Mouse (Mus musculus) hindbrain, embryonic 13.5 days (tissue): ENCODE data around the gene Hoxb6. TPM values are rescaled to one million over a fixed set of nuclear protein-coding genes. Genes with fewer than 3 reads are reported as not detected.

Experiments used
- ATAC-seq: fragments of 200-750 bp; cut with Nextera tagmentation; 2 replicates; pipeline ENCODE4 v1.8.0; 2017; ENCODE audit warnings: moderate TSS enrichment; ENCODE audit not compliant: low FRiP score
- H3K27ac ChIP-seq: fragments of 300-500 bp; sonication (generic); 2 replicates; pipeline ENCODE4 v1.5.1; 2015; ENCODE audit warnings: inconsistent platforms, mild to moderate bottlenecking, moderate library complexity
- H3K27me3 ChIP-seq: fragments of 300-500 bp; sonication (generic); 2 replicates; pipeline ENCODE4 v1.6.1; 2015; ENCODE audit warnings: mild to moderate bottlenecking, inconsistent platforms
- H3K36me3 ChIP-seq: fragments of 300-500 bp; sonication (generic); 2 replicates; pipeline ENCODE4 v1.6.1; 2015; ENCODE audit warnings: mild to moderate bottlenecking, inconsistent platforms
- H3K4me1 ChIP-seq: fragments of 300-500 bp; sonication (generic); replicated peaks from 2 replicates; pipeline ENCODE4 v1.6.1; 2015; ENCODE audit warnings: inconsistent platforms
- H3K4me2 ChIP-seq: fragments of 300-500 bp; sonication (generic); 2 replicates; pipeline ENCODE4 v1.6.1; 2015; ENCODE audit warnings: inconsistent platforms, mild to moderate bottlenecking, moderate library complexity
- H3K4me3 ChIP-seq: fragments of 300-500 bp; sonication (generic); 2 replicates; pipeline ENCODE4 v1.5.1; 2015; ENCODE audit warnings: mild to moderate bottlenecking, inconsistent platforms
- H3K9ac ChIP-seq: fragments of 300-500 bp; sonication (generic); 2 replicates; pipeline ENCODE4 v1.6.1; 2015; ENCODE audit warnings: mild to moderate bottlenecking, inconsistent platforms
- H3K9me3 ChIP-seq: fragments of 300-500 bp; sonication (generic); 2 replicates; pipeline ENCODE4 v1.6.1; 2016; ENCODE audit warnings: inconsistent platforms
- WGBS: fragments of 180-500 bp; shearing (Covaris S2); methylation state at CpG from one replicate; pipeline ENCODE4 v1.1.7; 2015; 5-methylcytosine and 5-hydroxymethylcytosine counted together
- polyA plus RNA-seq: library from polyadenylated mRNA; unstranded; fragments of >200 nt; fragmentation: Nextera tagmentation; extraction: Ambion mirVana; gene quantifications from 2 replicates; pipeline ENCODE4 v1.2.1, GENCODE M21; 2015

The Hoxb6 gene
- polyA plus RNA-seq, 1 experiment from 2014 or later = 132 TPM

DNA sequence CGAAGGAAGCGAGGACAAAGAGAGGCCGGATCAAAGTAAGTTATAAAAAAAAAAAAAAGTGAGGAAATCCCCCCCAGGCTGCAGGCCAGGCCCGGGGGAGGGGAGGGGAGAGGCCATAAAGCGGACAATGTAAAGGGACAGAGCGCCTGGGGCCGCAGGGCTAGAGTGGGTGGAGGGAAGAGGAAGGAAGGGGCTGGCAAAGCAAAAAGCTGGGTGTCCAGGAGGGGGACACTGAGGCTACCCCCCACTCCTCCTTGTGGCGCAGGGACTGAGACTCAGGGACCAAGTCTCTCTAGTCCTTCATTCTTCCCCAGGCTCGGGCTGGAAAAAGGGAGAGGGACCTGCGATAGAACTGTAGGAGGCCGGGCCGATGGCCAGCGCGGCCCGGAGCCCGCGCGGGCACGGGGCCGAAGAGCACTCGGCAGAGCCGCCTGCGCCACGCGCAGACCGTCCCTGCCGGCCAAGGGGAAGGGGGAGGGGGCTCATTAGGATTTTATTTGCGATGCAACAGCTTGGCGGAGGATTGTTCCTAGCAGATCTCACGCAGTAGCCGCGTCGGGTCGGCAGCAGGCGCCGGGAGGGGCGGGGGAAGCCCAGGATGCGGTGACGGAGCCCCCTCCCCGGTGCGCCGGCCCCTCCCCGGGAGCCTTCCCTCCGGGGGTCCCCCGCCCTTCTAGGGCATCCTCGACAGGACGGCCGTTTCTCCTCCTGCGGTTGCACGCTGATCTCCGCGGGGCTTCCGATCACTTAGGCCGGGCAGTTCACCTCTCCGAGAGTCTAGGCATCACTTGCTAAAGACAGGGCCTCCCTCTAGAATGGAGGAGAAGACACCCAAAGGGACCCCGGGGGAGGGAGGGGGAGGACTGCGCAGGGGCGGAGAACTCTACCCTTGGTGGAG lies 20.0 kb upstream of the Hoxb6 start:
- no peaks in the 10 kb centered on the region for H3K9me3 ChIP-seq
- peaks cover 14% of the 10 kb centered on the region for H3K4me1 ChIP-seq
- ATAC-seq = no peak
- H3K4me3 ChIP-seq = peak overlapping the region; percentile 34
- H3K4me2 ChIP-seq = peak overlapping the region; percentile 39
- under 1% methylated on average over 57 of the region's 58 CpGs for WGBS
- H3K9ac ChIP-seq = peak overlapping the region; percentile 61
- H3K36me3 ChIP-seq = no peaks in the 10 kb centered on the region
- H3K27ac ChIP-seq = peak overlapping the region; percentile 73
- peaks cover 98% of the 10 kb centered on the region for H3K27me3 ChIP-seq

GRCm38 (mm10) chr11:96274428-96274827 lies 17.8 kb upstream of the Hoxb6 start:
- WGBS = 3% methylated on average over 10 of the region's 10 CpGs
- ATAC-seq = no peak
- Histone ChIP-seq H3K4me1 (peaks cover 14% of the 10 kb centered on the region), H3K4me3 (peak overlapping the region; percentile 34), H3K36me3 (no peaks in the 10 kb centered on the region), H3K27me3 (peaks cover 98% of the 10 kb centered on the region), H3K9ac (0 out of 2 replicates have a peak overlapping the region, but pooled peaks have one; percentile 61), H3K4me2 (peak overlapping the region; percentile 31), H3K9me3 (no peaks in the 10 kb centered on the region), H3K27ac (peak overlapping the region; percentile 73)

GRCm38 (mm10) chr11:96275896-96276295 lies 16.4 kb upstream of the Hoxb6 start:
- Histone ChIP-seq H3K36me3 (no peaks in the 10 kb centered on the region), H3K27me3 (peaks cover 97% of the 10 kb centered on the region), H3K9ac (no peak overlapping the region), H3K4me1 (peaks cover 12% of the 10 kb centered on the region), H3K27ac (0 out of 2 replicates have a peak overlapping the region, but pooled peaks have one; percentile 20), H3K4me3 (no peak overlapping the region), H3K4me2 (peak overlapping the region; percentile 43; the same call in 1 of the 2 replicates), H3K9me3 (no peaks in the 10 kb centered on the region)
- no peak for ATAC-seq
- WGBS = 3% methylated on average over 4 of the region's 4 CpGs

- Histone ChIP-seq H3K36me3 (no peaks in the 10 kb centered on the region), H3K27ac (peak overlapping the region; percentile 83), H3K9ac (peak overlapping the region; percentile 49; the same call in 1 of the 2 replicates), H3K4me2 (peak overlapping the region; percentile 43), H3K4me3 (peak overlapping the region; percentile 17), H3K9me3 (no peaks in the 10 kb centered on the region), H3K27me3 (peaks cover 97% of the 10 kb centered on the region), H3K4me1 (peaks cover 2% of the 10 kb centered on the region)
- 1% methylated on average over 35 of the region's 35 CpGs for WGBS
- no peak for ATAC-seq
These were observed 14.9 kb upstream of the Hoxb6 start for GRCm38 (mm10) chr11:96277151-96278044.

DNA sequence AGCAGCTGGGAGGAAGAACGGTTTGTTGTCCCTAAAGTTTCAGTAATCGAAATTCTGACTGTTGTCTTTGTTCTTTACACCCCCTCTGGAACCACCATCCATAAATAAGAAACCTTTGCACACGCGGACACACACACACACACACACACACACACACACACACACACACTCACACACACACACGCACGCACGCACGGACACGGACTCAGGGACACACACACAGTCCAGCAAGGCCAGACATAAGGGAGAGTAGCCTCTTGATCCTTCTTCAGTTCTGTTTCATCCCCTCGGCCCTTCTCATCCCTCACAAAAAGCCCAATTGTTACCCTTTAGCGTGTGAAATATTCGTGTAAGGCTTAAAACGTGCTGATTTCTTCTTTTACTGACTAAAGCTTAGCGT lies 14.0 kb upstream of the Hoxb6 start:
- Histone ChIP-seq H3K4me3 (0 out of 2 replicates have a peak overlapping the region, but pooled peaks have one; percentile 5), H3K9ac (no peak overlapping the region), H3K27ac (peak overlapping the region; percentile 83), H3K9me3 (no peaks in the 10 kb centered on the region), H3K4me2 (peak overlapping the region; percentile 43), H3K27me3 (peaks cover 95% of the 10 kb centered on the region), H3K4me1 (no peaks in the 10 kb centered on the region), H3K36me3 (no peaks in the 10 kb centered on the region)
- ATAC-seq = no peak
- WGBS = 19% methylated on average over 14 of the region's 14 CpGs

- WGBS = under 1% methylated on average over 9 of the region's 9 CpGs
- Histone ChIP-seq H3K4me3 (no peak overlapping the region), H3K36me3 (no peaks in the 10 kb centered on the region), H3K27me3 (peaks cover 95% of the 10 kb centered on the region), H3K4me2 (peak overlapping the region; percentile 49), H3K27ac (peak overlapping the region; percentile 83; the same call in 1 of the 2 replicates), H3K4me1 (no peaks in the 10 kb centered on the region), H3K9ac (no peak overlapping the region), H3K9me3 (no peaks in the 10 kb centered on the region)
- ATAC-seq = 0 out of 2 replicates have a peak, but pooled peaks have one; percentile 46
These were observed 13.5 kb upstream of the Hoxb6 start for GRCm38 (mm10) chr11:96278773-96279172.

DNA sequence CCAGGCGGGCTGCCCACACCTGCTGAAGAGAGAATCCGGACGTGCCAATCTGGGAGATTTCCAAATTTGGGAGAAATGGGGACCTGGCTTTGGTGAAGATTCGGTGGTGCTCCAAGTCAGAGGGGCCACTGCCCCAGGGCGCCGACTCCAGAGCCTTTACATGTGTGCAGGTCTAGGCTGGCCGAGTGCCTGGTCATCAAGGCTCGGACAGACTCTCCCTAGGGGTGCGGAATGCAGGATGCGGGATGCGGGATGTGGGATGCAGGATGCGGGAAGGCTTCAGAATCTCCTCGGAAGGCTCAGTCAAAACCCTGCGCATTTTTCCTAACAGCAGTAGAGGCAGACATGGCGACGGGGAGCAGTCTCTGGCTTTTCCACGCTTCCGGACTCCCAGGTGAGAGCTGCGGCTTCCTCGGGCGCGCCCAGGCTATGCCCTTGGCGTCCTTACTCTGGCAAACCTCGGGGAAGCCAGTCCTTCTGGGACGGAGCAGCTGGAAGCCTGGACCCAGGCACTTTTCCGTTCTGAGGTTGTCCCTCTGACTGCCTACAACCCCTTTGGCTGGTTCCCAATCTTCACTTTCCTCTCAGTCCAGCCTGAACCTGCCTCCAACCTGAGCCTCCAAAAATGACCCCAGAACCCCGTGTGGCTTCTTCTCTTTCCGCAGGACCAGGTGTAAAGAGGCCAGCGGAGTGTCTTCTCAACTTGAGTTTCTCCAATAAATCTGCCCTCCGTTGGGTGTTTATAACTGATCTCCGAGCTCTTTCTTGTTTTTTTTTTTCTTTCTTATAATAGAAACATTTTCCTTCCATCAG lies 12.6 kb upstream of the Hoxb6 start:
- Histone ChIP-seq H3K4me3 (peak overlapping the region; percentile 30), H3K4me2 (peak overlapping the region; percentile 49), H3K36me3 (no peaks in the 10 kb centered on the region), H3K9me3 (no peaks in the 10 kb centered on the region), H3K9ac (peak overlapping the region; percentile 71), H3K27me3 (peaks cover 95% of the 10 kb centered on the region), H3K4me1 (no peaks in the 10 kb centered on the region; the same call in 1 of the 2 replicates), H3K27ac (peak overlapping the region; percentile 81)
- 3% methylated on average over 31 of the region's 31 CpGs for WGBS
- 0 out of 2 replicates have a peak, but pooled peaks have one; percentile 50 for ATAC-seq

DNA sequence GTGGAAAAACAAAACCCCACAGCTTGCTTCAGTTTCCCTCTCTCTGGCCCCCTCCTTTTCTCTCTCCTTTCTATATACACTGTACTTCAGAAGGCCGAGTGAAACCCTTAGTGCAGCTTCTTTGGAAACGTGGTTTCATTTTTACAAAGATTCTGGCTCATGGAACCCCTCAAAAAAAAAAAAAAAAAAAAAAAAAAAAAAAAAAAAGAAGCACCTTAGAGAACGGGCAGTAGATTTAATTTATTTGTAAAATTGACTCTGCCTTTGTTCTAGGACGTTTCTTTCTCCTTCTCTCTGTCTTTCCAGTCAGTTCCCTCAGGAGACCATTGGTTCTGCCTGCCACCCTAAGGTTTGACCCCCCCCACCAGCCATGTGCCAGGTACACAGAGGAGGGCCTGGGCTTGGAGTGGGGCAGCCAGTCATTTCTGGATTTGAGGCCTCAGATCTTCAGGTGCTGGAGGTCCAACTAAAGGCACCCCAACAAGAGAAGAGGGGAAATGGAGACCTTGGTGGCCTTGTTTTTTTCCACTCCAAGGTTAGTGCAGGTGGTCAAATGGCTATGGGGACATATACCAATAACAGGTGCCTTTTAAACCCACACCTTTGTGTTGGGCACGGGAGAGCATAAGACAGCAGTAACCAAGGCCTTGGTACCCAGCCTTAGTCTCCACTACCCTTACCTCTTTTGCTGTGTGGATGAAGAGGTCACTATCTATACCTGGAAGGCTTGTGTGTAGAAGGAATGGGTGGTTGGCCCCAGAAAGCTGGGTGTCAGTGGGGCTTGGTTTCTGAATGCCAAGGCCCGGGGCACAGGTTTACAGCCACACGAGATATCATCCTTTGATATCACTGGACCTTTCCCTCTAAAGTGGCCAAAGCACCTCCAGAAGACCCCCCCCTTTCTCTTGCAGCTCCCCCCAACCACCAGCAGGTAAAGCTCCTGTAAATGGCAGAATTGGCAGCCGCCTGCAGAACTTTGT lies 11.6 kb upstream of the Hoxb6 start:
- no peaks in the 10 kb centered on the region for H3K36me3 ChIP-seq
- ATAC-seq = no peak
- H3K9ac ChIP-seq = peak overlapping the region; percentile 71
- WGBS = 11% methylated on average over 8 of the region's 8 CpGs
- H3K4me3 ChIP-seq = peak overlapping the region; percentile 48
- H3K9me3 ChIP-seq = no peaks in the 10 kb centered on the region
- peak overlapping the region; percentile 81 for H3K27ac ChIP-seq
- no peaks in the 10 kb centered on the region; the same call in none of the 2 replicates for H3K4me1 ChIP-seq
- H3K4me2 ChIP-seq = peak overlapping the region; percentile 54
- peaks cover 94% of the 10 kb centered on the region for H3K27me3 ChIP-seq

GRCm38 (mm10) chr11:96281396-96281795 lies 10.9 kb upstream of the Hoxb6 start:
- 6% methylated on average over 18 of the region's 18 CpGs for WGBS
- H3K27ac ChIP-seq = peak overlapping the region; percentile 81
- ATAC-seq = no peak
- peaks cover 93% of the 10 kb centered on the region for H3K27me3 ChIP-seq
- H3K4me1 ChIP-seq = no peaks in the 10 kb centered on the region; the same call in none of the 2 replicates
- peak overlapping the region; percentile 49 for H3K9ac ChIP-seq
- H3K4me2 ChIP-seq = peak overlapping the region; percentile 54
- no peaks in the 10 kb centered on the region for H3K9me3 ChIP-seq
- no peaks in the 10 kb centered on the region for H3K36me3 ChIP-seq
- peak overlapping the region; percentile 48 for H3K4me3 ChIP-seq

- peaks cover 3% of the 10 kb centered on the region for H3K4me1 ChIP-seq
- peaks cover 93% of the 10 kb centered on the region for H3K27me3 ChIP-seq
- no peaks in the 10 kb centered on the region for H3K9me3 ChIP-seq
- peak within 1 kb of the TSS; percentile 84 for H3K9ac ChIP-seq
- H3K36me3 ChIP-seq = no peaks in the 10 kb centered on the region
- peak within 1 kb of the TSS; percentile 48 for H3K4me3 ChIP-seq
- H3K27ac ChIP-seq = peak within 1 kb of the TSS; percentile 95
- ATAC-seq = no peak
- under 1% methylated on average over 27 of the region's 27 CpGs for WGBS
- H3K4me2 ChIP-seq = peak within 1 kb of the TSS; percentile 54
These were observed 10.3 kb upstream of the Hoxb6 start, which contains the start of gene Hoxb8 for GRCm38 (mm10) chr11:96281855-96282570. Gene Hoxb8 (plus strand): TSS chr11:96281905.
